Mouse (Mus musculus): ENCODE data around the gene Foxe1.

- no peak for TF ChIP-seq TBP (IDR thresholded peaks at IDR 0.05; ENCODE audit: low read depth, low read length)
- TF ChIP-seq CTCF (IDR thresholded peaks at IDR 0.05 in 2 of 3, conservative IDR thresholded peaks at IDR 0.05 in 1 of 3; ENCODE audit: control insufficient read depth in 1 of 3, insufficient read depth in 1 of 3, low read depth in 2 of 3, low read length in 3 of 3, poor library complexity in 1 of 3, severe bottlenecking in 1 of 3) = no peak
- no peak for TF ChIP-seq HCFC1 (IDR thresholded peaks at IDR 0.05; ENCODE audit: low read depth, low read length)
- TF ChIP-seq ELF1 (IDR thresholded peaks at IDR 0.05; ENCODE audit: low read depth, low read length) = no peak
- no peak for TF ChIP-seq CHD2 (IDR thresholded peaks at IDR 0.05; ENCODE audit: low read length)
- TF ChIP-seq POLR2A (IDR thresholded peaks at IDR 0.05; ENCODE audit: control insufficient read depth in 1 of 2, insufficient read depth in 1 of 2, low read depth in 1 of 2, low read length in 2 of 2, poor library complexity in 1 of 2) = no peak
- TF ChIP-seq MAZ (IDR thresholded peaks at IDR 0.05; ENCODE audit: low read depth, low read length) = no peak
- no peak for TF ChIP-seq GATA1 (IDR thresholded peaks at IDR 0.05; ENCODE audit: low read depth, low read length)
- TF ChIP-seq KAT2A (conservative IDR thresholded peaks at IDR 0.05; ENCODE audit: low read depth, low read length) = no peak
- TF ChIP-seq TCF12 (IDR thresholded peaks at IDR 0.05; ENCODE audit: low read depth, low read length) = no peak
- no peak for TF ChIP-seq UBTF (IDR thresholded peaks at IDR 0.05; ENCODE audit: borderline replicate concordance, insufficient read depth, low read depth, low read length)
- no peak for TF ChIP-seq EP300 (IDR thresholded peaks at IDR 0.05; ENCODE audit: low read depth in 1 of 2, low read length in 2 of 2)
- no peak for TF ChIP-seq JUND (IDR thresholded peaks at IDR 0.05; ENCODE audit: low read depth, low read length)
- no peak for TF ChIP-seq ZKSCAN1 (IDR thresholded peaks at IDR 0.05; ENCODE audit: low read depth, low read length)
These were observed 51.0 kb downstream of the Foxe1 start for GRCm38 (mm10) chr4:46394388-46394787.

Measured in MEL (cell line).